9 mouse cellular contexts compared by ENCODE assay signal in genomic region chr1:81310087-81310626, GRCm38 (mm10).
DNase-seq lines count a peak whose midpoint lies in the region.
"Had no signal": no experiment of that assay in that cellular context is flagged by ENCODE, and none has a peak within 500 bp of the region (broad histone marks: within the 10 kb centered on the region; RNA-seq: fewer than 3 reads in every experiment).

No protein-coding gene starts in this region.

- H3K27ac ChIP-seq in heart, embryonic 10.5 days = no peak overlapping the region
- H3K27ac ChIP-seq: macrophage had no signal

- no peaks in the 10 kb centered on the region for H3K36me3 ChIP-seq in heart, embryonic 10.5 days

- peak; percentile 9 to 69 for DNase-seq in heart, adult 18-20 months
- no peak for DNase-seq in heart, embryonic 10.5 days (ENCODE audit: low spot score)
- peak; percentile 33 to 34 for DNase-seq in adrenal gland, adult 18-20 months (ENCODE audit: low spot score in 2 of 2)
- DNase-seq in embryo, embryonic 9.5 days (ENCODE audit: extremely low spot score) = peak; percentile 63
- DNase-seq in heart, postnatal 10 days = peak; percentile 58 to 81
- DNase-seq in layer of hippocampus, postnatal 10 days (ENCODE audit: low spot score in 2 of 2) = peak; percentile 79 to 82
- DNase-seq in lung, postnatal 25 days (ENCODE audit: low spot score) = peak; percentile 41
- DNase-seq in right cerebral cortex, postnatal 25 days = peak; percentile 70

- no peaks in the 10 kb centered on the region for H3K9me3 ChIP-seq in heart, embryonic 10.5 days

- 3% methylated on average over 1 of the region's 1 CpGs for WGBS in heart, embryonic 10.5 days

- H3K27me3 ChIP-seq in heart, embryonic 10.5 days (ENCODE audit: insufficient read depth, poor library complexity, severe bottlenecking) = no peaks in the 10 kb centered on the region

- intact Hi-C loops in heart, postnatal 10 days (cut with DNase I) = loop anchor here (10.0 kb wide), 2 partner anchors 205 to 895 kb away; no protein-coding TSS in a partner anchor

- H3K4me1 ChIP-seq in heart, embryonic 10.5 days = no peaks in the 10 kb centered on the region

- no peak overlapping the region for H3K4me3 ChIP-seq in heart, embryonic 10.5 days
